Mouse (Mus musculus) adrenal gland, postnatal 4 days (tissue): ENCODE results near the gene Arhgap31. TPM values are rescaled to one million over a fixed set of nuclear protein-coding genes. Genes with fewer than 3 reads are reported as not detected.

Source experiments
- DNase-seq, 2 experiments: peaks; one replicate each; pipeline ENCODE4 v3.0.0; 2021 to 2022; ENCODE audit warnings: low spot score in 2 of 2, mixed read lengths in 2 of 2
- long read RNA-seq, 2 experiments: library from polyadenylated mRNA; stranded (forward); transcript quantifications; one replicate each; pipeline ENCODE4 v2.0.0; 2021
- total RNA-seq, 2 experiments: library from RNA; stranded (reverse); gene quantifications; 2 replicates each; pipeline ENCODE4 v1.2.3; 2021

Arhgap31 gene
- total RNA-seq: 10 to 100 TPM; 31.3 to 31.4 TPM
- long read RNA-seq, experiment 1, full-length matches to known transcripts: 2 of 12 reads
- long read RNA-seq, experiment 1, partial matches to known transcripts: 4 of 12 reads
- long read RNA-seq, experiment 1, other reads (novel, unspliced or antisense): 6 of 12 reads
- long read RNA-seq, experiment 2, full-length matches to known transcripts: 1 of 13 reads
- long read RNA-seq, experiment 2, partial matches to known transcripts: 3 of 13 reads
- long read RNA-seq, experiment 2, other reads (novel, unspliced or antisense): 9 of 13 reads

- peak; percentile 60 to 61 for DNase-seq
Observed at GRCm38 (mm10) chr16:38712581-38713403, at the start of gene Arhgap31. TSS of gene Arhgap31 (minus strand) at chr16:38713274.

DNA sequence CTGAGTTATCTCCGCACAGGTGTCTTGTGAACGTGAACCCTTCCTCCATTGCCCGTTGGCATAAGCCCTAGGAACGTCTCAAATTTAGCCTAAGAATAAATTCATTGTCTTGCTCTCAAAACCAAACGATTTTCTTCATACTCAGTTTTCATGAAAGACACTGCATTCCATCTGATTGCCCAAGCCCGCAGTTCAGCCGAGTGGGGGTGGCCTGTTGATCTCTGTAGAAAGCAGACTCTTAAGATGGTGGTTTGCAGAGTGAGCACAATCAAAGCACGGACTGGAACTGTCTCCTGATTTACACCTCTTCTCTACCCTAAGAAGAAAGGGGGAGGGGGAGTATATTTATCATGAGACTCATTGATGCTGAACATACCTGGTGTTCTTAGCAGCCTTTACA lies 49.3 kb upstream of the Arhgap31 start:
- no peak for DNase-seq

DNA sequence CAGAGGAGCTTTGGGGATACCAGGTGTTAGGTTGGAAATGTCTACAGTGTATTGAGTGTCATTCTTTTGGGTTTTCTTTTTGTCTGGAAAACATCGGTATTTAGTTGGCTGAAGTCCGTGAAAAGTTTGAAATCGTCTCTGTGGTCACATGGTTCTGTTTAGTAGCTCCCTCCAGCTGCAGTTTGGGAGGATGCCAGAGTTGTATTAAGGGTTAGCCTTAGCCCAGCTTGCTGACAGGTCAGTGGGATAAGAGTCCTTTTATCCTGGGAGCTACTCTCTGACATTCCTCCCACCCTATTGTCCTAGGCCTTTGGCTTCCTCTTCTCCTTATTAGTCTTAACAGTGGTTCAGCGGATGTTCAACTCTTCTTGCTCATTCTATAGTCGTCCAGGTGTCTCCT lies 48.9 kb upstream of the Arhgap31 start:
- no peak for DNase-seq

DNA sequence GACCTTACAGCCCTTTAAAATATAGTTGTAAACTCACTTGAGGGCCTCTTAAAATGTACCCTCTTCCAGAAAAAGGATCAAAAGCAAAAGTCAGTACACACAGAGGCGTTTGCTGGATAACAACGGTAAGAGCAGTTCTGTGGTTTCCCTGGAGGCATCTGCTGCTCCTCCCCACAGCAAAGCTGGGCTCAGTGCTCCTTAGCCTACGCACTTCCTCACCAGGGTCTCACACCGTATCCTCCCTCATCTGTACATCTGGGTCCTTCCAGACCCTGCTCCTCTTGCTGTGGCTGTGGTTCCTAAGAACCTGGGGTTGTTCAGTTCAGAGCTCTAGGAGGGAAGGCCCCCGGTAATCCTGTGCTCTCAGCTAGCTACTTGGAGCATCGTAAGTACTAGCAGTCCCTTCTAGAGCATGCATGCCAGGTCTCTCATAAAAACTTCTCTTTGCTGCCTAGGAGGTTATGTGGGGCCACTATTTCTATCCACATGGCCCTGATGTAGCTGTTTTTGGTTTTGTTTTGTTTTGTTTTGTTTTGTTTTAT lies 47.8 kb upstream of the Arhgap31 start:
- DNase-seq: no peak

GRCm38 (mm10) chr16:38760239-38760638 lies 47.2 kb upstream of the Arhgap31 start:
- no peak for DNase-seq

- DNase-seq: no peak
Observed at GRCm38 (mm10) chr16:38758104-38758861, 45.2 kb upstream of the Arhgap31 start.

GRCm38 (mm10) chr16:38757626-38758025 lies 44.6 kb upstream of the Arhgap31 start:
- DNase-seq: no peak

DNA sequence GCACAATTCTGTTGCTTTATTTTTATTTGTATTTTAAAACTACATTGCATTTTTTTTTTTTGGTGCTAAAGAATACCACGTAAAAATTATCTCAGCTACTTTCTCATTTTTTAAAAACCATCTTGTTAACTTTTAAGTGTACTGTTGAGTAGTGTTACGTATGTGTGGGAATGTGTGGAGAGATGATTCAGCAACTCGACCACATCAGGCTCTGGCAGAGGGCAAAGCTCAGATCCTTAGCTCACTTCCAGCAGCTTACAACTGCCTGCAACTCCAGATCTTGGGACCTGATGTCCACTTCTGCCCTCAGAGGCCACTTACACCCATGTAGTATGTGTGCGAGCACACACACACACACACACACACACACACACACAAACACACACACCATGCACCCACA lies 43.5 kb upstream of the Arhgap31 start:
- no peak for DNase-seq

- no peak for DNase-seq
Observed at GRCm38 (mm10) chr16:38756177-38756503, 43.1 kb upstream of the Arhgap31 start.

DNA sequence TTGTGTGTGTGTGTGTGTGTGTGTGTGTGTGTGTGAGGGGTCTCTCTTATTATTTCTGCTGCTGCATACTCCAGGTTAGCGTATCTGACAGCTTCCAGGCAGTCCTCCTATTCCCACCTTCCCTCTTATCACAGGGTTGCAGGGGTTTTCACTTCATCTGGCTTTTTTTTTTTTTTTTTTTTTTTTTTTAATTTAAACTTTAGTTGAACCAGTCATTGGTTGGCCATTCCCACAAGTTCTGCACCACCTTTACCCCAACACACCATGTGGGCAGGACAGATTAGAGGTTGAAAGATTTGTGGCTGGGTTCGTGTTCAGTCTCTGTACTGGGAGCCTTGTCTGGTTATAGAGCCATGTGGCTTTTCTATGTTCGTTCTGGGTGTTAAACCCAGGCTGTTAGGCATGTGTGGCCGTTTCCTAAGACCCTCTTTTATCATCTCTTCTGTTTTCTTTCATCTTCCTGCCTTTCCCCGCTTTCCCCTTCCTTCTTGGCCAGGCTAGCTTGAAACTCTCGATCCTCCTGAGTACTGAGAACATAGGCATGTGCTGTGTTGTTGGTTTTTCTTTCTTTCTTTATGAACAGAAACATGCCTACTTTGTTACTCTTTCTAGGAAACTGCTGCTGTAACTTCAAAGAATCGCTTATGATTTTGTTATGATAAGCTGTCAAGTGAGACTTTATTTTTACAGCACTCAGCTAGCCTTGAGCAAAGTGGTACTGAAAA lies 42.5 kb upstream of the Arhgap31 start:
- no peak for DNase-seq

- DNase-seq: no peak
Observed at GRCm38 (mm10) chr16:38753631-38754030, 40.6 kb upstream of the Arhgap31 start.

- no peak for DNase-seq
Observed at GRCm38 (mm10) chr16:38750803-38751202, 37.7 kb upstream of the Arhgap31 start.

DNA sequence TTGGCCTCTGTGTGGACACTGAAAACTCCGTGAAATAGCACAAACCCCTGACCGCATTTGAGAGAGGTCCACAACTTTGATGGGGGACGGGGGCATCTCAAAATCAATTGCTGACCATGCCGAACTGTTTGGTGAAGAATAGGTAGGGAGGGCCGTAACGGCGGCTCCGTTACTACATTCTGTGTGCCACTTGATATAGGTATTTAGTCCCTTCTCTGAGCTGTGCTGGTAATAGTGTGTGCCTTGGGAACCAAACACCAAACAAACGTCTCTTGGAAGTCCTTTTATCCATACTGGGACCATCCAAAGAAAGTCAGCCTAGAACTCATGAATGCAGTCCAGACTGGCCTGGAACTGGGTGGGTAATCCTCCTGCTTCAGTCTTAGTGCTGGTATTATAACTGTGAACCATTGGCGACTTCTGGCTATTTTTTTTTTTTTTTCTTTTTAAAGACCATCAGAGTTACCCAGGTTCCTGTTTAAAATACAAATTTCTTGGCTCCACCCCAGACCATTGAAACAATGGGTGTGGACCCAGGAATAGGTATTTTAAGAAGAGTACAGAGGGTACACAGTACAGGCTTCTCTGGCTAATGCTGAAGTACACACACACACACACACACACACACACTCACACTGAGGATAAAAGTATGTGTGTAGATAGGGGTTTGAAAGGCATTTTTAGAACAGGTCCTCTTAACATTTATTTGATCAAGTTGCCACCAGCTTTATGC lies 31.0 kb upstream of the Arhgap31 start:
- no peak for DNase-seq

GRCm38 (mm10) chr16:38742659-38743131 lies 29.6 kb upstream of the Arhgap31 start:
- DNase-seq: no peak

DNA sequence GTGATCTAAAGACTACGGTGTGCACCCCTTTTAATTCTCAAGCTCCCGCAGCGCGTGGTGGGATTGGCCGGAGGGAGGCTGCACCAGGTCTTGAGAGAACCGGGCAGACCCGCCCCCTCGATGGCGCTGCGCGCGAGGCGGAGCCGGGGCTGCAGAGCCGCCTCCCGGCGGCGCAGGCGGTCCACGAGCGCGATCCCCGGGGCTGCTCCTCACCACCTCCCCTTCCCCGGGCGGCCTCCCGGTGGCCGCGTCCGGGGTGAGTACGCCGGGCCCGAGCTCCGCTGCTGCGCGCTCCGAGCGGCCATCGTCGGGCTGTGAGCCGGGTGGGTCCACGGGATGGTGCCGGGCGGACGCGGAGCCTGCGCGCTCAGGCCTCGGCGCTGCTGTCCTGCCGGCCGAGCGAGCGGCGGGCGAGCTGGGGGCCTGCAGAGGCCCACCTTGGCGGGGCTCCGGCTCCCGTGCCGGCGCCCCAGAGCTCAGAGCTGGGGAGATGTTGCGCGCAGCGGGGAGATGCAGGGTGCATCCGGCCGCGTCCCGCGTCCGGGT lies 29.1 kb upstream of the Arhgap31 start, which contains the start of gene B4galt4:
B4galt4 (plus strand) TSS at position 152 of the 546 bp plus-strand sequence.
- DNase-seq: peak; percentile 43 to 62

GRCm38 (mm10) chr16:38741204-38741903 lies 28.3 kb upstream of the Arhgap31 start:
- no peak for DNase-seq

GRCm38 (mm10) chr16:38730921-38731320 lies 17.8 kb upstream of the Arhgap31 start:
- DNase-seq: no peak

DNA sequence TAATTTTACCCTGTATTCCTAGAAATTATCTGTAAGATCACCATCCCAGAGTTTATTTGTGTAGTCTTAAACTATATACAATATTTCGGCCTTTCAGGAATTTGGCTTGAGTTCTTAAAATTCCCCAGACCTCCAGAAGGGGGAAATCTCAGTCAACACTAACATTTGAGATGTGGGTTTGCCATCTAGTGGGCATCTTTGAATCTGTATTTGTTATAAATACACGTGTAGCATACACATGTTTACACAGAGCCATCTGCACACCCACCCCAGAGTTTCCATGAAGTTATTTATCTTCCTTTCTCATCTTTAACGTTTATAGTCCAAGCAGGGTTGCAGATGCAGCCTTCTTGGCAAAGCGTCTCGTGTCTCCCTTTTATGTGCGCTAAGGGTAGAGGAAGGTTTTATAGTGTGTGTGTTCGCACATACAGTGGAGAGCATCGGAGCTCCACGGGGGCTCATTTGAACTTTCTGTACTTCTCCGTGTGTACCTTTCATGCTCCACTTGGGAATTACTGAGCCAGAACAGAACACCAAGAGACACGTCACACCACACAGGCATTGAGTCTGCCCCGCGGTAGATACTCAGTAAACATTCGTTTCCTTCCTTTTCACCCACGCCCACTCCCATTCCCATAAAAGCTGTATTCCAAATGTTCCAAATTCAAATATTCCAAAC lies 16.7 kb upstream of the Arhgap31 start:
- no peak for DNase-seq

DNA sequence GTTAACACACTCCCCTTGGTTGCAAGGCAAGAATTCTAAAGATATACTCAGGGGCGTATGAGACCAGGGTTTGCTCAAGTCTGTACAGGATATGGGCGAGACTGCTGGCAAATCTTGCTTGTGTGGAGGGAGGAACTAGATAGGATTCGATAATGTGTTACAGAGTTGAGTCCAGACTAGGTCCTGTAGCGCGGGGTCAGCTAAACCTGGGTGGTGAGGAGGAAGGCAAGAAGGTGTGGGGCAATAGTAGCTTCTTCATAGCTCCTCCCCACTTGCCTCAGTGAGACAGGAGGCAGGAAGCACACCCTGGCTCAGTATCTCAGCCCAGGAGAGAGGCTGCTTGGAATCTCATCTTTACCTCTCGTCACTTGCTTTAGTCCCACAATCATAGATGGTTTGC lies 16.1 kb upstream of the Arhgap31 start:
- DNase-seq: no peak
